In the genomic region with DNA sequence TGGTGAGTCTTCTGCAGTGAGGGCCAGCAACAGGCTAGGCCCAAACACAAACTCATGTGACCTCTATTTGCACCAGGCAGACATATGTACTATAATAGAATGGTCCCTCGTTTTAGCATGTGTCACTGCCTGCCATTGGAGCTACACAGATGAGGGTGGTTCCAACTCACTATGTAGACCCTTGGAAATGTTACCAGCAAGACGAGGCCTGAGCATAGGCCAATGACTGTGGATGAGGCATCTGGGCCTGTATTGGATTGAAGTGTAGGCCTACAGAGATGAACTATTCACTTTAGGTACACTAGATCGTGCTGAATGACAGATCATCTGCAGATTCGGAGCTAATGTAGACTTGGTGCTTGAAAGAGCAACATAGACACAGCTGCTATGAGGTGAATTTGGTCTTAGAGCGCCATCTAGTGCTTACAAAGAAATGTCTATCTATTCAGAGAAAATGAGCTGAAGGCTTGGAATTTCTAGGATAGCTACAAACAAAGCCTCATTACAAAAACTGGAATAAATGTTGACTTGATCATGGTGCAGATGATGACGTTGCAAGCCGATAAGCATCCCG, we compare ENCODE assay signal across 9 mouse cellular contexts.
A peak's percentile ranks its signal among the peaks of the same experiment; 100 is the strongest.
DNase-seq lines count a peak whose midpoint lies in the region; ATAC-seq and TF ChIP-seq lines count a peak whose summit lies in the region.
"Had no signal": no experiment of that assay in that cellular context is flagged by ENCODE, and none has a peak within 500 bp of the region (broad histone marks: within the 10 kb centered on the region; RNA-seq: fewer than 3 reads in every experiment).

No protein-coding gene starts in this region.

- peak; percentile 85 for ATAC-seq in forebrain, embryonic 16.5 days

- no peak overlapping the region for H3K9ac ChIP-seq in forebrain, embryonic 16.5 days (replicated peaks; ENCODE audit: low read depth, low read length)
- H3K9ac ChIP-seq: midbrain, embryonic 12.5 days had no signal

- H3K27me3 ChIP-seq in E14TG2a.4 (ENCODE audit: insufficient read depth, low read length) = no peaks in the 10 kb centered on the region
- H3K27me3 ChIP-seq in forebrain, embryonic 16.5 days (replicated peaks; ENCODE audit: control insufficient read depth, insufficient read depth, low read length) = no peaks in the 10 kb centered on the region
- H3K27me3 ChIP-seq: midbrain, embryonic 12.5 days had no signal

- no peaks in the 10 kb centered on the region for H3K36me3 ChIP-seq in E14TG2a.4 (ENCODE audit: insufficient read depth, low read length)
- H3K36me3 ChIP-seq in forebrain, embryonic 16.5 days (ENCODE audit: control insufficient read depth, insufficient read depth) = no peaks in the 10 kb centered on the region
- H3K36me3 ChIP-seq: midbrain, embryonic 12.5 days had no signal

- no peak overlapping the region for H3K27ac ChIP-seq in forebrain, embryonic 16.5 days (ENCODE audit: low read length)
- H3K27ac ChIP-seq: midbrain, embryonic 12.5 days had no signal

- 39% methylated on average over 8 of the region's 8 CpGs for WGBS in forebrain, embryonic 16.5 days

- no peak overlapping the region for H3K4me3 ChIP-seq in E14TG2a.4 (replicated peaks; ENCODE audit: low read length)
- no peak overlapping the region for H3K4me3 ChIP-seq in forebrain, embryonic 16.5 days (replicated peaks; ENCODE audit: low read length)
- H3K4me3 ChIP-seq: midbrain, embryonic 12.5 days had no signal

- no peaks in the 10 kb centered on the region for H3K4me1 ChIP-seq in E14TG2a.4 (replicated peaks; ENCODE audit: low read depth, low read length)
- H3K4me1 ChIP-seq in forebrain, embryonic 16.5 days (replicated peaks; ENCODE audit: control insufficient read depth, insufficient read depth, low read length) = no peaks in the 10 kb centered on the region
- H3K4me1 ChIP-seq: midbrain, embryonic 12.5 days had no signal

- H3K4me2 ChIP-seq in forebrain, embryonic 16.5 days (ENCODE audit: low read length) = no peak overlapping the region
- H3K4me2 ChIP-seq: midbrain, embryonic 12.5 days had no signal

- peak; percentile 48 for DNase-seq in kidney, adult 9 months
- DNase-seq in kidney, postnatal 4 days = no peak
- peak; percentile 56 for DNase-seq in ZHBTc4 (ENCODE audit: low read depth, low spot score)
- DNase-seq in lung, postnatal 36 days = peak; percentile 50
- DNase-seq in urinary bladder, postnatal 14 days (ENCODE audit: low spot score) = no peak
- no peak for DNase-seq in adrenal gland, postnatal 4 days (ENCODE audit: low spot score in 2 of 2)

- H3K9me3 ChIP-seq in E14TG2a.4 (ENCODE audit: low read length) = no peaks in the 10 kb centered on the region
- H3K9me3 ChIP-seq in forebrain, embryonic 16.5 days (ENCODE audit: control insufficient read depth, low read length) = no peaks in the 10 kb centered on the region
- H3K9me3 ChIP-seq: midbrain, embryonic 12.5 days had no signal

- peak; percentile 30; the same call in 1 of the 2 replicates for TF ChIP-seq CTCF in E14TG2a.4 (conservative IDR thresholded peaks at IDR 0.05; ENCODE audit: low read length)

Comparison
In these comparisons a context has a peak if more than half of its experiments do, and no peak if none do; other contexts are left out.
1. DNase-seq: peak in kidney, adult 9 months (single experiment), ZHBTc4 (single experiment) and lung, postnatal 36 days (single experiment); none in kidney, postnatal 4 days (0 of 2), urinary bladder, postnatal 14 days (single experiment) and adrenal gland, postnatal 4 days (0 of 2).